Mouse (Mus musculus): ENCODE measurements around the gene Smap1. TPM values are rescaled to one million over a fixed set of nuclear protein-coding genes. Genes with fewer than 3 reads are reported as not detected.

Smap1 gene
- polyA plus RNA-seq, 1 experiment from 2014 or later, result 71.4 TPM

- H3K9ac ChIP-seq, result no peak overlapping the region
- no peaks in the 10 kb centered on the region for H3K4me1 ChIP-seq
- 83% methylated on average over 1 of the region's 1 CpGs for WGBS
- H3K27me3 ChIP-seq (replicated peaks), result no peaks in the 10 kb centered on the region
- no peak for ATAC-seq (ENCODE audit: low FRiP score, low read depth)
- H3K9me3 ChIP-seq, result no peaks in the 10 kb centered on the region
- no peak overlapping the region for H3K4me2 ChIP-seq (replicated peaks)
- H3K36me3 ChIP-seq, result no peaks in the 10 kb centered on the region
- no peak overlapping the region for H3K27ac ChIP-seq
- no peak overlapping the region for H3K4me3 ChIP-seq
Observed at GRCm38 (mm10) chr1:23944076-23944475, 22.0 kb upstream of the Smap1 start.

GRCm38 (mm10) chr1:23943146-23943940, 21.2 kb upstream of the Smap1 start:
- no peaks in the 10 kb centered on the region for H3K36me3 ChIP-seq
- H3K4me3 ChIP-seq, result no peak overlapping the region
- H3K9ac ChIP-seq, result no peak overlapping the region
- no peaks in the 10 kb centered on the region for H3K9me3 ChIP-seq
- no peaks in the 10 kb centered on the region for H3K27me3 ChIP-seq (replicated peaks)
- no peak overlapping the region for H3K27ac ChIP-seq
- no peak for ATAC-seq (ENCODE audit: low FRiP score, low read depth)
- H3K4me1 ChIP-seq, result no peaks in the 10 kb centered on the region
- WGBS, result 69% methylated on average over 3 of the region's 3 CpGs
- H3K4me2 ChIP-seq (replicated peaks), result no peak overlapping the region

GRCm38 (mm10) chr1:23935408-23935762, 13.3 kb upstream of the Smap1 start:
- no peaks in the 10 kb centered on the region for H3K4me1 ChIP-seq
- H3K27me3 ChIP-seq (replicated peaks), result no peaks in the 10 kb centered on the region
- H3K9ac ChIP-seq, result no peak overlapping the region
- H3K36me3 ChIP-seq, result no peaks in the 10 kb centered on the region
- 28% methylated on average over 4 of the region's 4 CpGs for WGBS
- H3K9me3 ChIP-seq, result no peaks in the 10 kb centered on the region
- H3K27ac ChIP-seq, result no peak overlapping the region
- H3K4me2 ChIP-seq (replicated peaks), result no peak overlapping the region
- no peak for ATAC-seq (ENCODE audit: low FRiP score, low read depth)
- no peak overlapping the region for H3K4me3 ChIP-seq

DNA sequence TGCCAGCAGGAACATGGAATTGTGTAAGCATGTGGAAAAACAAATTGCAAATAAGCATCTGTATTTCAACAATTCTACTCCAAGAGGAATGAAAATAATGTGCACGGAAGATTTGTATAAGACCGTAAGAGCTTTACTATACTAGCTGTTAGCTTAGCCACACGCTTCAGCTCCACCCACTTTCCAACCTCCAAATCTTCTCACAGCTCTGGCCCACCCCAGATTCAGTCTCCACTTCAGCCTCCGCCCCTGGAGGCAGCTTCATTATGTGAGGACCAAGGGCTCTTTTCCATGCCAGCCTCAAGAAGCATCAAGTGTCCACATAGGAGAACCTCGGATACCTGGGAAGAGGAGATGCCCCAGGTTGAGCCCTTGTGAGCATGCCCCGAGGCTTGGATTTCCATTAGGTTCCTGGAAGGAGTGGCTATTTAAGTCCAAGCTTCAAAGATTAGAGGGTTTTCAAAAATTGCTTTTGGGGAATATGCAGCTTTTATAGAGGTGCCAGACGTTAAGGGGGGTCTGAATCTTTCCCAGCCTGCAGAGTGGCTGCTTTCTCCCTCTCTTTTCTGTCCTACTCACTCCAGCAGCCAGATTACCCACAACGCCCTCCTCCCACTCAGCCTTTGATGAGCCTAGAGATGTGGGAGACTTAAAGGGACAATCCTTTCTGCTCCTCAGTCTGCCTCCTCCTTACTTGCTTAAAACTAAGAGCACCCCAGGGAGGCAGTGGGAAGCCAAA, 12.7 kb upstream of the Smap1 start:
- Histone ChIP-seq H3K9ac (no peak overlapping the region), H3K36me3 (no peaks in the 10 kb centered on the region), H3K27me3 (replicated peaks) (no peaks in the 10 kb centered on the region), H3K4me1 (no peaks in the 10 kb centered on the region), H3K4me3 (no peak overlapping the region), H3K9me3 (no peaks in the 10 kb centered on the region), H3K4me2 (replicated peaks) (no peak overlapping the region), H3K27ac (no peak overlapping the region)
- 63% methylated on average over 8 of the region's 8 CpGs for WGBS
- no peak for ATAC-seq (ENCODE audit: low FRiP score, low read depth)

GRCm38 (mm10) chr1:23929410-23929809, 7.3 kb upstream of the Smap1 start:
- ATAC-seq (ENCODE audit: low FRiP score, low read depth), result no peak
- Histone ChIP-seq H3K9ac (no peak overlapping the region), H3K27me3 (replicated peaks) (no peaks in the 10 kb centered on the region), H3K4me3 (no peak overlapping the region), H3K27ac (no peak overlapping the region), H3K9me3 (no peaks in the 10 kb centered on the region), H3K4me1 (no peaks in the 10 kb centered on the region), H3K4me2 (replicated peaks) (no peak overlapping the region), H3K36me3 (no peaks in the 10 kb centered on the region)
- WGBS, result 92% methylated on average over 6 of the region's 6 CpGs

DNA sequence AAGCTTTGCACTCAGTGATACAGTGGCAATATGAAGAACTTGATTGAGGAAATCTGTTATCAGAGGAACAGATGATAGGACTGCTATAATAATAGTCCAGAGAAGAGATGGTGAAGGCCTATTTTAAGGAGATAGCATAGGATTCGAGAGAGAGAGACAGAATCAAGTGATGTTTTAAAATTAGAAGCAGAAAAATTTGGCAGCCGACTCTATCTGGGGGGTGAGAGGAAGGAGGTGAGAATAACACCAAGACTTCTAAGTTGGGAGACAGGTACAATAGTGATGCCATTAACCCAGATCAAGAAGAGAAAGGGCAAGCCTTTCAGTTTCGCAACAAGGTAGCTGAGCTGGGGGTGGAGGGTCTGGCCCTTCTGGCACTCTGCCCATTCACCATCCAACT, 6.3 kb upstream of the Smap1 start:
- no peaks in the 10 kb centered on the region for H3K9me3 ChIP-seq
- no peaks in the 10 kb centered on the region for H3K27me3 ChIP-seq (replicated peaks)
- H3K9ac ChIP-seq, result no peak overlapping the region
- no peaks in the 10 kb centered on the region for H3K36me3 ChIP-seq
- no peak overlapping the region for H3K27ac ChIP-seq
- 91% methylated on average over 3 of the region's 3 CpGs for WGBS
- no peaks in the 10 kb centered on the region for H3K4me1 ChIP-seq
- no peak overlapping the region for H3K4me3 ChIP-seq
- H3K4me2 ChIP-seq (replicated peaks), result no peak overlapping the region
- ATAC-seq (ENCODE audit: low FRiP score, low read depth), result no peak

DNA sequence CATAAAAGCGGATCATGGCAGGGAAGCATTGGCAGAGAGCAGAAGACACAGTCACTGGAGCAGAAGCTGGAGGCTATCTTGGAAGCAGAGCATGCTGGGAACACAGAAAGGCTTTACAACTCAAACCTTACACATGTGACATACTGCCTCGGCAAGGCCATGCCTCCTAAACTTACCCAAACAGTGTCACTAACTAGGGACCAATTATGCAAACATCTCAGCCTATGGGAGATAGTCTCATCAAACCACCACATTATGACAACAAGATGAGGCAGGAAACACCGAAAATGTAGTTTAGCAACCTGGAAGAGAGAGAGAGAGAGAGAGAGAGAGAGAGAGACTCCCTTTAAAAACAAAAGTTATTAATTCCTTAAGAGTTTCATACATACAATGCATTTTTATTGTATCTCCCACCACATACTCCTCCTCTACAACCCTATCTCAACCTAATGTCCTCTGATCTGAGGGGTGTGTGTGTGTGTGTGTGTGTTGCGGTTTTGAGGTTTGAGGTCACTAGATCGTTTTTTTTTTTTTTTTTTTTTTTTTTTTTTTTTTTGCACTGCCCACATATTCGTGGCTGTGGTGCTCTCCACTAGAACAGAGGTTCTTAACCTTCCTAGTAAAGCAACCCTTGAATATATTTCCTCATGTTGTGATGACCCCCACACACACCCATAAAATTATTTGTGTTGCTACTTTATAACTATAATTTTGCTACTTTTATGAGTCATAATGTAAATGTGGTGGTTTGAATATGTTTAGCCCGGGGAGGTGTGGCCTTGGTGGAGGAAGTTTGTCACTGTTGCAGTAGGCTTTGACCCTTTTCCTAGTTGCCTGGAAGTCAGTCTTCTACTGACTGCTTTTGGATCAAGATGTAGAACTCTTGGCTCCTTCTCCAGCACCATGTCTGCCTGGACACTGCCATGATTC, 1.9 kb upstream of the Smap1 start:
- Histone ChIP-seq H3K27ac (no peak overlapping the region), H3K9ac (no peak overlapping the region), H3K4me1 (peaks cover 12% of the 10 kb centered on the region), H3K36me3 (no peaks in the 10 kb centered on the region), H3K4me3 (no peak overlapping the region), H3K9me3 (no peaks in the 10 kb centered on the region), H3K27me3 (replicated peaks) (no peaks in the 10 kb centered on the region), H3K4me2 (replicated peaks) (no peak overlapping the region)
- ATAC-seq (ENCODE audit: low FRiP score, low read depth), result no peak
- 85% methylated on average over 7 of the region's 7 CpGs for WGBS

DNA sequence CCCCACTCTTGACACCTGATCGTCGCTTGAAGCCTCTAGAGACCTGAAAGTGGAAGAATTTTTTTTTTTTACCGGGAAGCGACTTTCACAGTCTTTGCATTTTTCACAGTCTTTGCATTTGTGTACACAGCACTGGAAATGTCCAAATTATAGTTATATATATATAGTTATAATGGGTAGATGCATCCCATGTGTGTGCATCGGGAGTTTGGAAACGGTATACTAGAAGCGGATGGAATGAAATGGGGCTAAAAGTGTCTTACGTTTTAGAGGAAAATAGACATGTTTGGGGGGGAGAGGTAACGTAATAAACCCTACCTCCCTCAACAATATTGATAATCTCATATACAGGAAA, 390 bp upstream of the Smap1 start:
- Histone ChIP-seq H3K4me1 (peaks cover 12% of the 10 kb centered on the region), H3K9ac (peak overlapping the region; percentile 90), H3K9me3 (no peaks in the 10 kb centered on the region), H3K27me3 (replicated peaks) (no peaks in the 10 kb centered on the region), H3K4me3 (peak overlapping the region; percentile 87), H3K36me3 (no peaks in the 10 kb centered on the region), H3K4me2 (replicated peaks) (peak overlapping the region; percentile 78), H3K27ac (no peak overlapping the region)
- 30% methylated on average over 9 of the region's 9 CpGs for WGBS
- 0 out of 2 replicates have a peak, but pooled peaks have one; percentile 26 for ATAC-seq (ENCODE audit: low FRiP score, low read depth)

DNA sequence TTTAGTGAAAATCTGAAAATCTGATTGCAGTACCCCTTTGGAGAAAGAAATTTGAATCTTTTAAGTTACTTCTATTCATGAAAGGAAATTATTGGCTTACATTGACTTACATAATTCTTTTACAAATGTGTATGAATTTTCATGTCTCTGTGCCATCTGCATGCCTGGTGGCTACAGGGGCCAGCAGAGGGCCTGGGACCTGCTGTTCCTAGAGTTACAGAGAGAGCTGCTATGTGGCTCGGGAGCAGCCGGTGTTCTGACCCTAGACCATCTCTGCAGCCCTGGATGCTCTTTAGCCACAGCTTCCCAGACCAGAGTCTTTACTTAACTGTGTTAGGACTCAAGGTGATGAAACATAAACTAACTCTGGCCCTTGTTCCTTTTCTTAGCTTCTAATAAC, 1.8 kb downstream of the Smap1 start:
- Histone ChIP-seq H3K4me2 (replicated peaks) (peak overlapping the region; percentile 78), H3K27ac (no peak overlapping the region), H3K4me3 (no peak overlapping the region), H3K36me3 (no peaks in the 10 kb centered on the region), H3K9me3 (no peaks in the 10 kb centered on the region), H3K4me1 (peaks cover 12% of the 10 kb centered on the region), H3K9ac (no peak overlapping the region), H3K27me3 (replicated peaks) (no peaks in the 10 kb centered on the region)
- WGBS, result 31% methylated on average over 2 of the region's 2 CpGs
- no peak for ATAC-seq (ENCODE audit: low FRiP score, low read depth)

- Histone ChIP-seq H3K36me3 (no peaks in the 10 kb centered on the region), H3K9ac (no peak overlapping the region), H3K27me3 (replicated peaks) (no peaks in the 10 kb centered on the region), H3K9me3 (no peaks in the 10 kb centered on the region), H3K4me3 (no peak overlapping the region), H3K4me2 (replicated peaks) (no peak overlapping the region), H3K4me1 (peaks cover 12% of the 10 kb centered on the region), H3K27ac (no peak overlapping the region)
- WGBS, result 91% methylated on average over 4 of the region's 4 CpGs
- no peak for ATAC-seq (ENCODE audit: low FRiP score, low read depth)
Observed at GRCm38 (mm10) chr1:23919086-23919485, 3.0 kb downstream of the Smap1 start.

DNA sequence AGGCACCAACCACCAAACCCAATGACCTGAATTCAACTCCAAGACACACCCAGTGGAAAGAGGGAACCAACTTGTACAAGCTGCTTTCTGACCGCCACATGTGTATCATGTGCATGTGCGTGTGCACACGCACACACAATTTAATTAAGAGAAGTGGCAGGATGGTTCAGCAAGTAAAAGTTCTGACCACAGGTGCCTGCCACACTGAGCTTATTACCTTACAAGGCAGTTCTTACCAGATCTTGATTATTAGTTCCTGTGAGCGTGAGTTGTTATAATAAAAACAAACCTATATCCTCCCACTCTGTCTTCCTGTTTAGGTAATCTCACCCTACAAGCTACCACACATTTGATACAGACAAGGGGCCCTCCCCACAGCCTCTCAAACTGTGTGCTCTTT, 6.6 kb downstream of the Smap1 start:
- H3K4me2 ChIP-seq (replicated peaks), result no peak overlapping the region
- H3K36me3 ChIP-seq, result no peaks in the 10 kb centered on the region; the same call in 1 of the 2 replicates
- H3K9me3 ChIP-seq, result no peaks in the 10 kb centered on the region
- H3K27ac ChIP-seq, result no peak overlapping the region
- 93% methylated on average over 4 of the region's 4 CpGs for WGBS
- no peaks in the 10 kb centered on the region for H3K27me3 ChIP-seq (replicated peaks)
- no peak for ATAC-seq (ENCODE audit: low FRiP score, low read depth)
- no peak overlapping the region for H3K9ac ChIP-seq
- no peak overlapping the region for H3K4me3 ChIP-seq
- peaks cover 3% of the 10 kb centered on the region for H3K4me1 ChIP-seq

GRCm38 (mm10) chr1:23912988-23913387, 9.1 kb downstream of the Smap1 start:
- H3K4me2 ChIP-seq (replicated peaks), result no peak overlapping the region
- H3K9me3 ChIP-seq, result no peaks in the 10 kb centered on the region
- H3K27me3 ChIP-seq (replicated peaks), result no peaks in the 10 kb centered on the region
- H3K36me3 ChIP-seq, result no peaks in the 10 kb centered on the region; the same call in 1 of the 2 replicates
- ATAC-seq (ENCODE audit: low FRiP score, low read depth), result no peak
- H3K4me3 ChIP-seq, result no peak overlapping the region
- WGBS, result 74% methylated on average over 2 of the region's 2 CpGs
- no peak overlapping the region for H3K27ac ChIP-seq
- no peak overlapping the region for H3K9ac ChIP-seq
- H3K4me1 ChIP-seq, result no peaks in the 10 kb centered on the region
